Mouse (Mus musculus): ENCODE measurements around the gene Siglecg. TPM values are rescaled to one million over a fixed set of nuclear protein-coding genes. Genes with fewer than 3 reads are reported as not detected.

Siglecg gene
- polyA plus RNA-seq, 1 experiment = 1.6 TPM

GRCm38 (mm10) chr7:43464864-43465343 is 56.9 kb downstream of the Siglecg start:
- Histone ChIP-seq H3K36me3 (ENCODE audit: control insufficient read depth, insufficient read depth) (no peaks in the 10 kb centered on the region), H3K4me3 (ENCODE audit: insufficient read depth, poor library complexity, severe bottlenecking) (peak overlapping the region; percentile 11), H3ac (ENCODE audit: control insufficient read depth, insufficient read length, low read depth) (peak overlapping the region; percentile 28), H3K27me3 (ENCODE audit: control insufficient read depth, insufficient read depth, insufficient read length) (no peaks in the 10 kb centered on the region), H3K79me3 (ENCODE audit: low read depth) (no peaks in the 10 kb centered on the region), H3K79me2 (ENCODE audit: control insufficient read depth, insufficient read depth) (no peaks in the 10 kb centered on the region)
- TF ChIP-seq MYOG (IDR thresholded peaks at IDR 0.05; ENCODE audit: control insufficient read depth, extremely low read depth, insufficient read length) (no peak), FOSL1 (IDR thresholded peaks at IDR 0.05; ENCODE audit: insufficient read depth, low read length, poor library complexity, severe bottlenecking) (no peak), USF1 (IDR thresholded peaks at IDR 0.05; ENCODE audit: low read depth) (no peak), CEBPB (IDR thresholded peaks at IDR 0.05; ENCODE audit: low read depth) (no peak), CTCF (IDR thresholded peaks at IDR 0.05; ENCODE audit: control insufficient read depth, insufficient read depth, insufficient read length) (no peak)

GRCm38 (mm10) chr7:43465344-43466098 is 57.5 kb downstream of the Siglecg start:
- TF ChIP-seq MYOG (IDR thresholded peaks at IDR 0.05; ENCODE audit: control insufficient read depth, extremely low read depth, insufficient read length) (no peak), MYOD1 (IDR thresholded peaks at IDR 0.05; ENCODE audit: control insufficient read depth, insufficient read length, low read depth) (no peak), MAX (IDR thresholded peaks at IDR 0.05) (no peak), USF1 (IDR thresholded peaks at IDR 0.05; ENCODE audit: low read depth) (no peak)
- no peaks in the 10 kb centered on the region for H3K79me2 ChIP-seq (ENCODE audit: control insufficient read depth, insufficient read depth)
- no peaks in the 10 kb centered on the region for H3K36me3 ChIP-seq (ENCODE audit: control insufficient read depth, insufficient read depth)
- H3K27me3 ChIP-seq (ENCODE audit: control insufficient read depth, insufficient read depth, insufficient read length) = no peaks in the 10 kb centered on the region
- H3K4me3 ChIP-seq (ENCODE audit: insufficient read depth, poor library complexity, severe bottlenecking) = peak overlapping the region; percentile 38
- no peaks in the 10 kb centered on the region for H3K79me3 ChIP-seq (ENCODE audit: low read depth)
- peak overlapping the region; percentile 61 for H3ac ChIP-seq (ENCODE audit: control insufficient read depth, insufficient read length, low read depth)

GRCm38 (mm10) chr7:43466099-43466694 is 58.2 kb downstream of the Siglecg start:
- Histone ChIP-seq H3K27me3 (ENCODE audit: control insufficient read depth, insufficient read depth, insufficient read length) (no peaks in the 10 kb centered on the region), H3K79me2 (ENCODE audit: control insufficient read depth, insufficient read depth) (no peaks in the 10 kb centered on the region), H3K36me3 (ENCODE audit: control insufficient read depth, insufficient read depth) (no peaks in the 10 kb centered on the region), H3K4me3 (ENCODE audit: insufficient read depth, poor library complexity, severe bottlenecking) (peak overlapping the region; percentile 38), H3ac (ENCODE audit: control insufficient read depth, insufficient read length, low read depth) (peak overlapping the region; percentile 61), H3K79me3 (ENCODE audit: low read depth) (no peaks in the 10 kb centered on the region)
- TF ChIP-seq MAX (IDR thresholded peaks at IDR 0.05) (no peak), MYOD1 (IDR thresholded peaks at IDR 0.05; ENCODE audit: control insufficient read depth, insufficient read length, low read depth) (no peak), MYOG (IDR thresholded peaks at IDR 0.05; ENCODE audit: control insufficient read depth, extremely low read depth, insufficient read length) (no peak), CTCF (IDR thresholded peaks at IDR 0.05; ENCODE audit: control insufficient read depth, insufficient read depth, insufficient read length) (peak; percentile 96), FOSL1 (IDR thresholded peaks at IDR 0.05; ENCODE audit: insufficient read depth, low read length, poor library complexity, severe bottlenecking) (no peak), USF1 (IDR thresholded peaks at IDR 0.05; ENCODE audit: low read depth) (no peak)

Small RNA genes lying within 50 kb of the gene (microRNA-seq; reads per million reads assigned to microRNA genes)
- not detected for gene Mir7051 (ENCODE audit: borderline microRNAs expressed)

Other genes starting within 250 kb of the Siglecg start
- gene Zfp715, start 94.9 kb upstream of the Siglecg start, polyA plus RNA-seq (2012; fragmentation: generic; extraction: Trizol) = 2.5 TPM
- gene Siglecf, start 56.9 kb upstream of the Siglecg start, polyA plus RNA-seq (2012; fragmentation: generic; extraction: Trizol) = not detected
- gene Lim2, start 19.5 kb downstream of the Siglecg start, polyA plus RNA-seq (2012; fragmentation: generic; extraction: Trizol) = 0.01 TPM
- gene Nkg7, start 28.9 kb downstream of the Siglecg start, polyA plus RNA-seq (2012; fragmentation: generic; extraction: Trizol) = 0.08 TPM
- gene Cldnd2, start 32.6 kb downstream of the Siglecg start, polyA plus RNA-seq (2012; fragmentation: generic; extraction: Trizol) = not detected
- 296 TPM for gene Etfb, start 35.9 kb downstream of the Siglecg start, polyA plus RNA-seq (2012; fragmentation: generic; extraction: Trizol)
- 0.09 TPM for gene Gm45233, start 35.9 kb downstream of the Siglecg start, polyA plus RNA-seq (2012; fragmentation: generic; extraction: Trizol)
- 1.2 TPM for gene Vsig10l, start 54.9 kb downstream of the Siglecg start, polyA plus RNA-seq (2012; fragmentation: generic; extraction: Trizol)
- gene Iglon5, start 81.9 kb downstream of the Siglecg start, polyA plus RNA-seq (2012; fragmentation: generic; extraction: Trizol) = 1.8 TPM
- not detected for gene 4931406B18Rik, start 97.7 kb downstream of the Siglecg start, polyA plus RNA-seq (2012; fragmentation: generic; extraction: Trizol)
- gene Cd33, start 136.2 kb downstream of the Siglecg start, polyA plus RNA-seq (2012; fragmentation: generic; extraction: Trizol) = under 0.01 TPM
- gene Zfp658, start 154.1 kb downstream of the Siglecg start, polyA plus RNA-seq (2012; fragmentation: generic; extraction: Trizol) = 0.90 TPM
- gene Zfp719, start 171.4 kb downstream of the Siglecg start, polyA plus RNA-seq (2012; fragmentation: generic; extraction: Trizol) = 2.1 TPM
- not detected for gene Zfp819, start 199.0 kb downstream of the Siglecg start, polyA plus RNA-seq (2012; fragmentation: generic; extraction: Trizol)
- gene Ceacam18, start 226.5 kb downstream of the Siglecg start, polyA plus RNA-seq (2012; fragmentation: generic; extraction: Trizol) = not detected